Mouse (Mus musculus) intestine, embryonic 14.5 days (tissue): ENCODE results near the gene Ap1ar. TPM values are rescaled to one million over a fixed set of nuclear protein-coding genes. Genes with fewer than 3 reads are reported as not detected.

Experiments
- ATAC-seq: fragments of 200-750 bp; cut with Nextera tagmentation; replicated peaks from 2 replicates; pipeline ENCODE4 v1.8.0; 2017; ENCODE audit warnings: low read depth, moderate number of reproducible peaks, moderate TSS enrichment, moderate library complexity; ENCODE audit not compliant: low FRiP score, low TSS enrichment
- DNase-seq: peaks from one replicate; pipeline ENCODE4 v3.0.0-alpha.2; 2018; ENCODE audit warnings: low spot score
- H3K27ac ChIP-seq: fragments of 300-500 bp; sonication (generic); 2 replicates; pipeline ENCODE4 v1.5.1; 2014; ENCODE audit warnings: low read depth, mild to moderate bottlenecking, control low read depth
- H3K27me3 ChIP-seq: fragments of 300-500 bp; sonication (generic); replicated peaks from 2 replicates; pipeline ENCODE4 v1.6.1; 2014; ENCODE audit warnings: low read length, control low read depth; ENCODE audit not compliant: control insufficient read depth, insufficient read depth
- H3K36me3 ChIP-seq: fragments of 300-500 bp; sonication (generic); 2 replicates; pipeline ENCODE4 v1.6.1; 2014; ENCODE audit warnings: low read length, control low read depth; ENCODE audit not compliant: control insufficient read depth, insufficient read depth
- H3K4me1 ChIP-seq: fragments of 300-500 bp; sonication (generic); replicated peaks from 2 replicates; pipeline ENCODE4 v1.6.1; 2014; ENCODE audit warnings: low read length, control low read depth, mixed read lengths; ENCODE audit not compliant: control insufficient read depth, insufficient read depth
- H3K4me2 ChIP-seq: fragments of 300-500 bp; sonication (generic); 2 replicates; pipeline ENCODE4 v1.6.1; 2014; ENCODE audit warnings: low read length
- H3K4me3 ChIP-seq: fragments of 300-500 bp; sonication (generic); 2 replicates; pipeline ENCODE4 v1.5.1; 2014; ENCODE audit warnings: low read depth, low read length, control low read depth, mixed read lengths
- H3K9ac ChIP-seq: fragments of 300-500 bp; sonication (generic); 2 replicates; pipeline ENCODE4 v1.6.1; 2014; ENCODE audit warnings: mild to moderate bottlenecking, low read length
- H3K9me3 ChIP-seq: fragments of 300-500 bp; sonication (generic); 2 replicates; pipeline ENCODE4 v1.6.1; 2016; ENCODE audit warnings: low read length, control low read depth; ENCODE audit not compliant: control insufficient read depth
- WGBS: fragments of 180-500 bp; shearing (Covaris S2); extraction: QIAGEN DNeasy Blood & Tissue Kit; methylation state at CpG from one replicate; pipeline ENCODE4 v1.1.7; 2014; 5-methylcytosine and 5-hydroxymethylcytosine counted together
- polyA plus RNA-seq: library from polyadenylated mRNA; unstranded; fragments of >200 nt; fragmentation: Nextera tagmentation; extraction: Ambion mirVana; gene quantifications from 2 replicates; pipeline ENCODE4 v1.2.1, GENCODE M21; 2014

Ap1ar gene
- polyA plus RNA-seq, result 65.5 and 67.5 TPM in 2 replicates

DNA sequence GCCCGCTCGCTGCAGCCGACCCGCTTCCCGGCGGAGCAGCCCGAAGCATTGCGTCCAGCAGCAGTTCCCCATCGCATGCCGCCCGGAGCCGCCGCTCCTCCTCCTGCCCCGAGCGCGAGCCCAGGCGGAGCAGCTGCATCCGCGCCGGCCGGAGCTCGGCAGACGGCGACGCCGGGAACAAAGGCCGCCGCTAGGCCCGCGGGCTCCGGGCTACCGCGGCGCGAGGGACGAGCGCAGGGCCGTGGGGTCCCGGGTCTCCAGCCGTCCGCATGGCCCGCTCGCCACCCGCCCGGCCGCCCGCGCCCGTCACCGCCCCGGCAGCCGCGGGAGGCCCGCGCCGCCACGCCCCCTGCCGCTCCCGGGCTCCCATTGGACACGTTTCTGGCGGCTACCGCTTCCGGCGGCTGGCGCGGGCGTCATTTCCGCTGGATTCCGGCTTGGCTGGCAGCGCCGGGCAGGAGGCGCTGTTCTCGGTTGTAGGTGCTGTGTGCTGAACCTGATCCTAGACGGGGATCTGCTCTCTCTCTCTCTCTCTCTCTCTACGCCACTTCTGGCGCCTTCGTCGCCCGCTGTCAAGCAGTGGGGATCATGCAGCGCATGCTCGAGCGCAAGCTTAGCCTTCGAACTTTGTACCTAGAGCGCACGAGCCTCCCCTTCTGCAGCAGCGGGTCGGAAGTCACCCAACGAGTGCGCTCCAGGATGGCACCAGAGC, at the start of gene Ap1ar:
Ap1ar (minus strand) TSS at position 370 of the 712 bp plus-strand sequence.
- peak; percentile 96 for ATAC-seq
- H3K9ac ChIP-seq, result peak within 1 kb of the TSS; percentile 51

DNA sequence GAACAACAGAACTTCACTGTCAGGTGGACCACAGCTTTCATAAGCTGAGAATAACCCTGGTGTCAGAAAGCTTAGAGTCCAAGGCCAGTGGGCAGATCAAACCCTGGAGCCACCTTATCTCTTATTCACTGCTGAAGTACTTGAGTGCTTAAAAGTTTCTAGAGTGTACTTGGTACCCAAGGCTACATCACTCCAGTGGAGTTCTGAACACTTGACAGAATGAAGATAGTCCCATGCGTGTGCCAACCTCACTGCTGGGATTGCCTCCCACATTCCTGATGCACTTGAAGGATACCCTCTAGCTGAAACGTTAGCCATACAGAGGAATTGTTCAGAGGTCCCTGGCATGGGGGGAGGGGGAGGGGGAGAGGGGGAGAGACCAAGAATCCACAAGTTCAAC, 44.4 kb upstream of the Ap1ar start:
- 55% methylated on average over 2 of the region's 2 CpGs for WGBS
- no peak overlapping the region for H3K27ac ChIP-seq
- H3K9me3 ChIP-seq, result no peaks in the 10 kb centered on the region
- no peak overlapping the region for H3K4me3 ChIP-seq
- H3K4me2 ChIP-seq, result no peak overlapping the region
- no peaks in the 10 kb centered on the region for H3K36me3 ChIP-seq
- no peaks in the 10 kb centered on the region for H3K27me3 ChIP-seq
- no peaks in the 10 kb centered on the region for H3K4me1 ChIP-seq
- no peak overlapping the region for H3K9ac ChIP-seq
- DNase-seq (no peak), ATAC-seq (no peak)

More for the DNA sequence above, at the start of gene Ap1ar:
- peak within 1 kb of the TSS; percentile 60 for H3K4me3 ChIP-seq
- no peaks in the 10 kb centered on the region for H3K27me3 ChIP-seq
- under 1% methylated on average over 75 of the region's 89 CpGs for WGBS
- no peaks in the 10 kb centered on the region for H3K36me3 ChIP-seq
- H3K4me2 ChIP-seq, result peak within 1 kb of the TSS; percentile 77
- H3K27ac ChIP-seq, result peak within 1 kb of the TSS; percentile 77
- peak; percentile 95 for DNase-seq
- H3K4me1 ChIP-seq, result peaks cover 20% of the 10 kb centered on the region
- no peaks in the 10 kb centered on the region for H3K9me3 ChIP-seq

DNA sequence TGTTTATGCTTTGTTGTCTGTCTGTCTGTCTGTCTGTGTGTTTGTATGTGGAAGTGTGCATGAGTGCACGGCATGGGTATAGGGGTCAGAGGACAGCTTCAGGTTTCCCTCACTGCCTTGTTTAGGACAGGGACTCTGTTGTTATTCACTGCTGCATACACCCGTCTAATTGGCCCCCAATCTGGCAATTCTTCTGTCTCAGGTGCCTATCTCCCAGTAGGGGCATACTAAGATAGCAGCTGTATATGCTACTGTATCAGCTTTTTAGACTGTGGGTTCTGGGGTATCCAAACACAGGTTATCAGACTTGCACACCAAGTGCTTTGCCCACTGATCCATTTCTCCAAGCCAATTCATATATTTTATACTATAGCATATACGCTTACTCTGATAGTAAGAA, 42.6 kb upstream of the Ap1ar start:
- no peak overlapping the region for H3K4me3 ChIP-seq
- H3K27ac ChIP-seq, result no peak overlapping the region
- ATAC-seq, result no peak
- no peaks in the 10 kb centered on the region for H3K4me1 ChIP-seq
- H3K36me3 ChIP-seq, result no peaks in the 10 kb centered on the region
- no peak overlapping the region for H3K4me2 ChIP-seq
- H3K27me3 ChIP-seq, result no peaks in the 10 kb centered on the region
- 0 out of 2 replicates have a peak, but pooled peaks cover 4% of the 10 kb centered on the region for H3K9me3 ChIP-seq
- WGBS, result 87% methylated on average over 3 of the region's 3 CpGs
- no peak overlapping the region for H3K9ac ChIP-seq
- no peak for DNase-seq

DNA sequence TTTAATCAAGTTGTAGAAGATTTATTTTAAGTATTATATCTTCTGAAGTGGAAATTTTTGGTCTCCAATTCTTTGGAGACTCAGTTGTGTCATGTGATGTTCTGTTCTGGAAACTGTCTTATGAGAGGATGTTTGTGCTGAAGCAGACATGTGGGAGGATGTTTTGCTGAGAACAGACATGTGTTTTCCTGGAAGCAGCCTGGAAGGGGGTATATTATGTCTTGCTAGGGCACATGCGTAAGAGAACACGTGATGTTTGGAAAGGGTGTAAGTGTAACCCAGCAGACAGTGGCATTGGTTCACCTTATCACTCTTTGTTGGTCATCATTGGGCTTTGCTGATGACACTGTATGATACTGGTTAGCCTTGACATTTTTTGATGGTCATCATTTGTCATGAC, 38.2 kb upstream of the Ap1ar start:
- WGBS, result 58% methylated on average over 2 of the region's 2 CpGs
- H3K4me1 ChIP-seq, result 0 out of 2 replicates have a peak, but pooled peaks cover 7% of the 10 kb centered on the region
- ATAC-seq, result no peak

DNA sequence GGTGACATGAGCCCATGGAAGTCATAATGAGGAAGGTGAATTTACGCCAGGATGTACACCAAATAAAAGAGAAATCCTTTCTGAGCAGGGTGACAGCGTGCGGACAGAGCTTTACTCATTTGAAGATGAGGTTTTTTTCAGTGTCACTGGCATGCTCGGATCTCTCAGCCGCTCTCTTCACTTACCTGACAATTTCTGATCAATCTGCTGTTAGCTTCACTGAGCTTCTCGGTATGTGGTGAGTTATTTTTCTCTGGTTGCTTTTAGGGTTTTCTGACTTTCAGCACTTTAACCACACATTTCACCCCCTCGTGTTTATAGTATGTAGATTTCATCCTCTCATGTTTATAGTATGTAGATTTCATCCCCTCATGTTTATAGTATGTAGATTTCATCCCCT, 37.7 kb upstream of the Ap1ar start:
- no peak for DNase-seq
- no peak for ATAC-seq
- no peak overlapping the region for H3K4me2 ChIP-seq
- H3K9ac ChIP-seq, result no peak overlapping the region
- H3K4me3 ChIP-seq, result no peak overlapping the region
- H3K27ac ChIP-seq, result no peak overlapping the region
- H3K4me1 ChIP-seq, result 0 out of 2 replicates have a peak, but pooled peaks cover 7% of the 10 kb centered on the region
- H3K27me3 ChIP-seq, result no peaks in the 10 kb centered on the region
- H3K36me3 ChIP-seq, result no peaks in the 10 kb centered on the region
- 68% methylated on average over 7 of the region's 7 CpGs for WGBS
- H3K9me3 ChIP-seq, result 0 out of 2 replicates have a peak, but pooled peaks cover 4% of the 10 kb centered on the region

More for the DNA sequence above, 38.2 kb upstream of the Ap1ar start:
- Histone ChIP-seq H3K9me3 (0 out of 2 replicates have a peak, but pooled peaks cover 4% of the 10 kb centered on the region), H3K36me3 (no peaks in the 10 kb centered on the region), H3K27ac (no peak overlapping the region), H3K9ac (no peak overlapping the region), H3K4me3 (no peak overlapping the region), H3K4me2 (no peak overlapping the region), H3K27me3 (no peaks in the 10 kb centered on the region)
- no peak for DNase-seq

DNA sequence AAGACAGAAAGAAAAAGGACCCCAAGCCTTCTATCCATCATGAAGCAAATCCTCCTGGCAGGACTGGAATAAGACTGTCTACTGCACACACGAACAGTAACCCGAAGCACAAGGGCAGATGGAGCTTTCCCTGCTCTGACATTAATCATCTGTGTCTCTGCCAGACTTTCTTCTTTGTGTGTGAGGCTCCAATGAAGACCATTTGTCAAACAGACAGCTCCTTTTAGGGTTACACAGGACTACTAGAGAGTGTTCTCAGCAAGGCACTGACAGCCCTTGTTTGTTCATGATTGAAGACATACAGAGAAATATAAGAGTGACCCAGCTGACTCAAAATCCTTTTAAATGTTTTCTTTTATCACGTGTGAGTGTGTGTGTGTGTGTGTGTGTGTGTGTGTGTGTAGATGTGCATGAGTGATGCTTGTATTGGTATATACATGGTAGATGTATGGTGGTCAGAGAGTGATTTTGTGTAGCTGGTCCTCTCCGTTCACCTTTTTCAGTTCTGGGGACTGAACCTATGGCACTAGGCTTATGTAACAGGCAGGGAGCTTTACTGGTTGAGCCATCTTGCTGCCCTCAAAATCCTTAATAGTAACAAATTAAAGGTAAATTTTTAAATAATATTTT, 37.0 kb upstream of the Ap1ar start:
- Histone ChIP-seq H3K27ac (no peak overlapping the region), H3K4me3 (no peak overlapping the region), H3K9me3 (0 out of 2 replicates have a peak, but pooled peaks cover 4% of the 10 kb centered on the region), H3K9ac (no peak overlapping the region), H3K4me2 (no peak overlapping the region), H3K27me3 (no peaks in the 10 kb centered on the region), H3K36me3 (no peaks in the 10 kb centered on the region), H3K4me1 (0 out of 2 replicates have a peak, but pooled peaks cover 7% of the 10 kb centered on the region)
- no peak for DNase-seq
- WGBS, result 24% methylated on average over 4 of the region's 4 CpGs
- no peak for ATAC-seq

DNA sequence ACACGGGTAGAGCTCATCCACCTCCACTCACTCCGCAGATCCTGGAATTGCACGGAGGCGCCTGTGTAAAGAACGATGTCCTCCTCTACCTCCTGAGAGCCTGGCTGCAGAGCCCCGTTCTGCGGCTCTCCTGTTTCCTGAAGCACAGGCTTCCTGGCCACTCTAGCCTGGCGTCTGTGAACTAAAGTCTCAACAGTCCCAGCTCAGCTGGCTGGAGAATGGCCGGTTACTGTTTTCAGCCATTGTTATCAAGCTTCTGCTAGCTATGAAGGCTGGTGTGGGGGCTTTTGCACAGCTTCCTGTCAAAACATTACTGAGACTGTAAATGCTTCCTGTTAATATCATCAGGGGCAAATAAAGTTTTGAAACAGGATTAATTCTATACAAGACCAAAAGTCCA, 34.3 kb upstream of the Ap1ar start:
- 71% methylated on average over 9 of the region's 9 CpGs for WGBS
- Histone ChIP-seq H3K4me2 (no peak overlapping the region), H3K4me3 (no peak overlapping the region), H3K27me3 (no peaks in the 10 kb centered on the region), H3K27ac (no peak overlapping the region), H3K9me3 (0 out of 2 replicates have a peak, but pooled peaks cover 4% of the 10 kb centered on the region), H3K36me3 (no peaks in the 10 kb centered on the region), H3K9ac (no peak overlapping the region), H3K4me1 (0 out of 2 replicates have a peak, but pooled peaks cover 7% of the 10 kb centered on the region)
- no peak for DNase-seq
- ATAC-seq, result no peak

DNA sequence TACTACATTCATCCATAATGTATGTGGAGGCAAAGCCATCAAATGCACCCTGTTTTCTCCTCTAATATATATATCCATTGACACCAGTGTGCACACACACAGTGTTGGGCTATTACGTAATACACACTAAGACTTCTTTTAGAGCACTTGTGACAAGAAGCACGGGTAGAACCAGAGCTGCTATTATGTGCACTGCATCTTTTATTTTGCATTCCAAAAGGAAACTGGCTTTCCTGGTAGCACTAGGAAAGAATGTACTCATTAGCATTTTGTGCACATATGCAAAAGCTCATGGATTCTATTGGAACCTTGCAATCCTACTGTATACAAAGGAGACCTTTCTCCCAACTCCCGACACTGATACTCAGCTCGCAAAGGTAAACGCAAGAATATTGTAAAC, 31.6 kb upstream of the Ap1ar start:
- ATAC-seq (no peak), DNase-seq (no peak)
- 67% methylated on average over 5 of the region's 5 CpGs for WGBS
- Histone ChIP-seq H3K27ac (no peak overlapping the region), H3K9me3 (no peaks in the 10 kb centered on the region), H3K9ac (no peak overlapping the region), H3K36me3 (no peaks in the 10 kb centered on the region), H3K4me3 (no peak overlapping the region), H3K27me3 (no peaks in the 10 kb centered on the region), H3K4me1 (peaks cover 9% of the 10 kb centered on the region), H3K4me2 (no peak overlapping the region)
